Mouse (Mus musculus) ES-E14 (cell line): Measurements from ENCODE around the gene Cfap74.

Experiments used
- CHD2 ChIP-seq: IDR thresholded peaks from 2 replicates; pipeline ENCODE4 v1.6.1; 2014; ENCODE audit warnings: mild to moderate bottlenecking, low read depth, low read length, inconsistent platforms
- HCFC1 ChIP-seq: IDR thresholded peaks from 2 replicates; pipeline ENCODE4 v1.6.1; 2012; ENCODE audit warnings: low read length, inconsistent platforms, borderline replicate concordance; ENCODE audit not compliant: insufficient read depth
- ZC3H11A ChIP-seq: IDR thresholded peaks from 2 replicates; pipeline ENCODE4 v1.6.1; 2012; ENCODE audit warnings: low read depth, mild to moderate bottlenecking, inconsistent platforms, low read length, borderline replicate concordance

DNA sequence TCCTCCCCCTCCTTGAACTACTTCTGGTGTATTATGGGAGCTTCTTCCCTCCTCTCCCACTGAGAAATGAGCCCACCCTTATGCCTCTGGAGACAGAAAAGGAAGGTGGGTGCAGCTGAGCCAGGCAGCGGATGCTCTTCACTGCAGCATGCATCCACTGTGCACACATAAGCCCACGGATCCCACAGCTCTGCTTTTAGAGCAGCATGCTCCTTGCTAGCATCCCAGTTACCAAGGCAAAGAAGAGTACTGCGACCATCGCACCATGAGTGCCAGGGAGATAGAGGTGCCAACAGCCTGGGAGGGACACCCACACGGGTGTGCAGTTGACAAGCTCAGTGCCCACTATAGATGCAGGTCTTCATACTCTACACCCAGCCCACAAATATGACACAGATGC lies 13.5 kb upstream of the Cfap74 start:
- no peak for TF ChIP-seq HCFC1
- no peak for TF ChIP-seq ZC3H11A
- no peak for TF ChIP-seq CHD2
